Comparison of ENCODE assay signal across 15 mouse cellular contexts in genomic region chr16:25529681-25530080, GRCm38 (mm10).
DNase-seq lines count a peak whose midpoint lies in the region; TF ChIP-seq lines count a peak whose summit lies in the region.
"Had no signal": no experiment of that assay in that cellular context is flagged by ENCODE, and none has a peak within 500 bp of the region (broad histone marks: within the 10 kb centered on the region; RNA-seq: fewer than 3 reads in every experiment).

No protein-coding gene starts in this region.

- TF ChIP-seq CTCF in left cerebral cortex, adult 2 months (IDR thresholded peaks at IDR 0.05), result no peak

- peak; percentile 13 for DNase-seq in cerebellum, adult 9-11 months
- no peak for DNase-seq in cerebellum, postnatal 4 days (ENCODE audit: low spot score in 2 of 2)
- no peak for DNase-seq in left cerebral cortex, adult 2 months (ENCODE audit: extremely low spot score in 1 of 2, low spot score in 2 of 2)
- no peak for DNase-seq in left cerebral cortex, adult 11 months (ENCODE audit: low spot score)
- peak; percentile 3 to 4 for DNase-seq in cerebellum, postnatal 36 days
- peak; percentile 5 for DNase-seq in left cerebral cortex, postnatal 4 days
- DNase-seq in kidney, postnatal 4 days, result no peak
- DNase-seq in urinary bladder, postnatal 36 days (ENCODE audit: low spot score in 2 of 2), result no peak
- DNase-seq: adrenal gland, postnatal 10 days; lung, embryonic 14.5 days; thymus, postnatal 4 days had no signal

- H3K27ac ChIP-seq in left cerebral cortex, adult 2 months, result peak overlapping the region; percentile 28; the same call in 1 of the 2 replicates
- H3K27ac ChIP-seq: heart, embryonic 10.5 days; kidney, postnatal 0 days; stomach, embryonic 15.5 days had no signal

- intact Hi-C loops in left cerebral cortex, adult 2 months (cut with DNase I), result loop anchor here (5.0 kb wide), 2 partner anchors 58 to 152 kb away; no protein-coding TSS in a partner anchor
- intact Hi-C loops in left cerebral cortex, postnatal 4 days (cut with DNase I), result no loop called here

- no peak overlapping the region for H3K4me3 ChIP-seq in left cerebral cortex, adult 2 months
- H3K4me3 ChIP-seq: heart, embryonic 10.5 days; myocyte; stomach, embryonic 15.5 days had no signal

Comparison
In these comparisons a context has a peak if more than half of its experiments do, and no peak if none do; other contexts are left out.
1. DNase-seq: peak in cerebellum, adult 9-11 months (single experiment), cerebellum, postnatal 36 days (2 of 2) and left cerebral cortex, postnatal 4 days (single experiment); none in cerebellum, postnatal 4 days (0 of 2), left cerebral cortex, adult 2 months (0 of 2), left cerebral cortex, adult 11 months (single experiment), kidney, postnatal 4 days (0 of 2) and urinary bladder, postnatal 36 days (0 of 2).